Mouse (Mus musculus) embryonic stem cell, embryonic (primary cell): ENCODE data around the gene Sco2.

ENCODE experiments used
- CTCF ChIA-PET, 4 experiments: fragments of 300-600 bp in 2 of 4; fragments of 350-600 bp in 2 of 4; sonication (Branson Sonifier 250); formaldehyde crosslinking; loops; one replicate each; lab custom pipeline; 2022; ENCODE audit warnings: inconsistent platforms in 2 of 4; lab: Charles Lee
- POLR2A ChIA-PET, 4 experiments: fragments of 300-600 bp in 2 of 4; fragments of 350-600 bp in 2 of 4; sonication (Branson Sonifier 250); formaldehyde crosslinking; loops; one replicate each; lab custom pipeline; 2022; ENCODE audit warnings: antibody characterized with exemption in 4 of 4, inconsistent platforms in 1 of 4; lab: Charles Lee

Gene Sco2

GRCm38 (mm10) chr15:89373762-89374248, at the start of gene Sco2:
Gene Sco2, minus strand, starts transcription at chr15:89373846.
- POLR2A ChIA-PET, result interaction anchor here (0.6 to 14.1 kb wide), 55 partner anchors 9 to 665 kb away, joined by 3 to 248 read pairs (median 4); partner anchors contain the start of genes Cpt1b (in 3 of the 4), Lmf2 (in 3 of the 4), Ncaph2 (in 3 of the 4) and C730034F03Rik (in 2 of the 4)
- CTCF ChIA-PET, result interaction anchor here (0.5 to 3.1 kb wide), 57 partner anchors 9 to 607 kb away, joined by 3 to 30 read pairs (median 4); partner anchors contain the start of genes C730034F03Rik (in 3 of the 4), Chkb (in 3 of the 4), Cpt1b (in 3 of the 4) and Gm44502 (in 3 of the 4)

- POLR2A ChIA-PET, result interaction anchor here in 1 of 4 experiments (0.9 kb wide), 1 partner anchor 43 kb away, joined by 3 read pairs; no protein-coding TSS in a partner anchor
- CTCF ChIA-PET, result no interaction called here
Measured at GRCm38 (mm10) chr15:89421938-89422337, 48.3 kb upstream of the Sco2 start.

GRCm38 (mm10) chr15:89415282-89415681, 41.6 kb upstream of the Sco2 start:
- ChIA-PET CTCF (interaction anchor here in 1 of 4 experiments (0.7 kb wide), 1 partner anchor 31 kb away, joined by 5 read pairs; no protein-coding TSS in a partner anchor), POLR2A (interaction anchor here in 1 of 4 experiments (1.6 to 1.8 kb wide), 2 partner anchors 10 to 13 kb away, joined by 3 to 8 read pairs; partner anchors contain the start of gene Cpt1b)

GRCm38 (mm10) chr15:89410118-89410517, 36.5 kb upstream of the Sco2 start, which contains the start of gene Syce3:
Gene Syce3, minus strand, starts transcription at chr15:89410503.
- POLR2A ChIA-PET, result interaction anchor here in 1 of 4 experiments (0.6 to 0.8 kb wide), 2 partner anchors 15 to 36 kb away, joined by 3 read pairs; partner anchors contain the start of genes Cpt1b and Sco2
- CTCF ChIA-PET, result interaction anchor here in 1 of 4 experiments (1.1 kb wide), 1 partner anchor 37 kb away, joined by 4 read pairs; the partner anchor contains the start of gene Sco2

- ChIA-PET CTCF (interaction anchor here in 1 of 4 experiments (0.6 kb wide), 2 partner anchors 34 to 174 kb away, joined by 3 to 7 read pairs; no protein-coding TSS in a partner anchor), POLR2A (no interaction called here)
Measured at GRCm38 (mm10) chr15:89406691-89407090, 33.0 kb upstream of the Sco2 start.

GRCm38 (mm10) chr15:89404831-89405623, 31.4 kb upstream of the Sco2 start:
- POLR2A ChIA-PET, result interaction anchor here in 2 of 4 experiments (0.9 to 1.9 kb wide), 7 partner anchors 8 to 31 kb away, joined by 3 to 7 read pairs (median 3); partner anchors contain the start of genes Cpt1b (in 2 of the 2), Sco2 (in 2 of the 2) and Odf3b (in 1 of the 2)
- CTCF ChIA-PET, result interaction anchor here (0.5 to 1.7 kb wide), 5 partner anchors 12 to 989 kb away, joined by 3 to 7 read pairs (median 5); partner anchors contain the start of gene Sco2 (in 2 of the 4)

- CTCF ChIA-PET, result interaction anchor here in 1 of 4 experiments (0.8 kb wide), 1 partner anchor 14 kb away, joined by 3 read pairs; no protein-coding TSS in a partner anchor
- POLR2A ChIA-PET, result interaction anchor here in 2 of 4 experiments (0.6 to 4.9 kb wide), 7 partner anchors 10 to 49 kb away, joined by 3 to 22 read pairs (median 4); partner anchors contain the start of genes C730034F03Rik (in 1 of the 2), Chkb (in 1 of the 2), Gm44502 (in 1 of the 2) and Klhdc7b (in 1 of the 2)
Measured at GRCm38 (mm10) chr15:89402471-89402870, 28.8 kb upstream of the Sco2 start.

GRCm38 (mm10) chr15:89399716-89400115, 26.1 kb upstream of the Sco2 start:
- ChIA-PET POLR2A (interaction anchor here in 2 of 4 experiments (0.8 to 4.9 kb wide), 6 partner anchors 13 to 35 kb away, joined by 3 to 28 read pairs (median 10); partner anchors contain the start of genes Sco2 (in 2 of the 2) and Cpt1b (in 1 of the 2)), CTCF (interaction anchor here in 2 of 4 experiments (0.6 to 1.3 kb wide), 3 partner anchors 26 to 70 kb away, joined by 3 to 5 read pairs (median 3); partner anchors contain the start of gene Sco2 (in 1 of the 2))

GRCm38 (mm10) chr15:89398146-89398545, 24.5 kb upstream of the Sco2 start:
- ChIA-PET CTCF (interaction anchor here in 1 of 4 experiments (0.7 kb wide), 1 partner anchor 24 kb away, joined by 3 read pairs; no protein-coding TSS in a partner anchor), POLR2A (interaction anchor here in 3 of 4 experiments (0.8 to 4.9 kb wide), 5 partner anchors 12 to 31 kb away, joined by 3 to 28 read pairs (median 7); partner anchors contain the start of genes Sco2 (in 2 of the 3), C730034F03Rik (in 1 of the 3), Chkb (in 1 of the 3) and Gm44502 (in 1 of the 3))

- POLR2A ChIA-PET, result interaction anchor here in 1 of 4 experiments (0.9 to 4.4 kb wide), 3 partner anchors 8 to 39 kb away, joined by 3 to 28 read pairs (median 6); no protein-coding TSS in a partner anchor
- CTCF ChIA-PET, result no interaction called here
Measured at GRCm38 (mm10) chr15:89396883-89397282, 23.2 kb upstream of the Sco2 start.

- CTCF ChIA-PET, result interaction anchor here in 1 of 4 experiments (1.7 kb wide), 1 partner anchor 16 kb away, joined by 3 read pairs; the partner anchor contains the start of gene Sco2
- POLR2A ChIA-PET, result interaction anchor here in 3 of 4 experiments (0.6 to 1.2 kb wide), 5 partner anchors 11 to 182 kb away, joined by 3 to 5 read pairs (median 3); partner anchors contain the start of genes Odf3b (in 1 of the 3) and Sco2 (in 1 of the 3)
Measured at GRCm38 (mm10) chr15:89390081-89390480, 16.4 kb upstream of the Sco2 start.

GRCm38 (mm10) chr15:89387127-89387526, 13.5 kb upstream of the Sco2 start:
- ChIA-PET CTCF (interaction anchor here in 3 of 4 experiments (0.5 to 1.4 kb wide), 6 partner anchors 8 to 112 kb away, joined by 3 to 11 read pairs (median 5); partner anchors contain the start of genes Sco2 (in 2 of the 3), Odf3b (in 1 of the 3) and Shank3 (in 1 of the 3)), POLR2A (interaction anchor here in 3 of 4 experiments (0.8 to 5.6 kb wide), 15 partner anchors 8 to 678 kb away, joined by 3 to 50 read pairs (median 5); partner anchors contain the start of genes Odf3b (in 3 of the 3), C730034F03Rik (in 2 of the 3), Chkb (in 2 of the 3) and Gm44502 (in 2 of the 3))

- CTCF ChIA-PET, result interaction anchor here in 1 of 4 experiments (2.5 kb wide), 1 partner anchor 11 kb away, joined by 9 read pairs; the partner anchor contains the start of gene Sco2
- POLR2A ChIA-PET, result interaction anchor here in 3 of 4 experiments (0.5 to 5.6 kb wide), 10 partner anchors 8 to 45 kb away, joined by 3 to 50 read pairs (median 6); partner anchors contain the start of genes Cpt1b (in 2 of the 3), Sco2 (in 2 of the 3), Tymp (in 2 of the 3) and C730034F03Rik (in 1 of the 3)
Measured at GRCm38 (mm10) chr15:89384617-89385016, 11.0 kb upstream of the Sco2 start, which contains the start of gene Klhdc7b. Gene Klhdc7b, plus strand, starts transcription at chr15:89384917.

- CTCF ChIA-PET, result interaction anchor here in 3 of 4 experiments (0.5 to 1.4 kb wide), 7 partner anchors 8 to 172 kb away, joined by 3 to 5 read pairs (median 3); partner anchors contain the start of gene Chkb (in 1 of the 3)
- POLR2A ChIA-PET, result interaction anchor here in 3 of 4 experiments (0.6 to 14.1 kb wide), 24 partner anchors 8 to 203 kb away, joined by 3 to 248 read pairs (median 4); partner anchors contain the start of genes Adm2 (in 2 of the 3), Lmf2 (in 2 of the 3), C730034F03Rik (in 1 of the 3) and Chkb (in 1 of the 3)
Measured at GRCm38 (mm10) chr15:89379429-89379828, 5.8 kb upstream of the Sco2 start.

- ChIA-PET POLR2A (interaction anchor here in 3 of 4 experiments (0.6 to 14.1 kb wide), 25 partner anchors 8 to 168 kb away, joined by 3 to 248 read pairs (median 4); partner anchors contain the start of genes Adm2 (in 2 of the 3), C730034F03Rik (in 2 of the 3), Chkb (in 2 of the 3) and Cpt1b (in 2 of the 3)), CTCF (interaction anchor here in 3 of 4 experiments (0.5 to 1.4 kb wide), 6 partner anchors 8 to 172 kb away, joined by 3 to 5 read pairs (median 4); partner anchors contain the start of gene Chkb (in 1 of the 3))
Measured at GRCm38 (mm10) chr15:89378831-89379401, 5.3 kb upstream of the Sco2 start, which contains the start of gene Odf3b. Gene Odf3b, minus strand, starts transcription at chr15:89379282.
